Mouse (Mus musculus): ENCODE results near the gene G3bp1.

G3bp1 gene

GRCm38 (mm10) chr11:55464707-55465106 lies 4.8 kb upstream of the G3bp1 start:
- DNase-seq (ENCODE audit: low spot score in 2 of 2), result no peak

- DNase-seq (ENCODE audit: low spot score in 2 of 2), result no peak
Observed at GRCm38 (mm10) chr11:55465177-55465576, 4.3 kb upstream of the G3bp1 start.

- no peak for DNase-seq (ENCODE audit: low spot score in 2 of 2)
Observed at GRCm38 (mm10) chr11:55468012-55468411, 1.5 kb upstream of the G3bp1 start.

- peak in 1 of 2 experiments; percentile 53 for DNase-seq (ENCODE audit: low spot score in 2 of 2)
Observed at GRCm38 (mm10) chr11:55468611-55469047, 856 bp upstream of the G3bp1 start.

GRCm38 (mm10) chr11:55469923-55470691 lies 622 bp downstream of the G3bp1 start:
- DNase-seq (ENCODE audit: low spot score in 2 of 2), result peak in 1 of 2 experiments; percentile 60

- DNase-seq (ENCODE audit: low spot score in 2 of 2), result no peak
Observed at GRCm38 (mm10) chr11:55470761-55471160, 1.3 kb downstream of the G3bp1 start.

GRCm38 (mm10) chr11:55471467-55471866 lies 2.0 kb downstream of the G3bp1 start:
- DNase-seq (ENCODE audit: low spot score in 2 of 2), result no peak

GRCm38 (mm10) chr11:55473219-55473618 lies 3.7 kb downstream of the G3bp1 start:
- no peak for DNase-seq (ENCODE audit: low spot score in 2 of 2)

- DNase-seq (ENCODE audit: low spot score in 2 of 2), result no peak
Observed at GRCm38 (mm10) chr11:55485443-55485842, 16.0 kb downstream of the G3bp1 start.

- DNase-seq (ENCODE audit: low spot score in 2 of 2), result no peak
Observed at GRCm38 (mm10) chr11:55496158-55496557, 26.7 kb downstream of the G3bp1 start.

GRCm38 (mm10) chr11:55497885-55498284 lies 28.4 kb downstream of the G3bp1 start:
- peak; percentile 53 to 54 for DNase-seq (ENCODE audit: low spot score in 2 of 2)

GRCm38 (mm10) chr11:55501955-55502531 lies 32.6 kb downstream of the G3bp1 start:
- no peak for DNase-seq (ENCODE audit: low spot score in 2 of 2)

GRCm38 (mm10) chr11:55502886-55503285 lies 33.4 kb downstream of the G3bp1 start:
- DNase-seq (ENCODE audit: low spot score in 2 of 2), result no peak

GRCm38 (mm10) chr11:55505485-55505884 lies 36.0 kb downstream of the G3bp1 start:
- no peak for DNase-seq (ENCODE audit: low spot score in 2 of 2)

- DNase-seq (ENCODE audit: low spot score in 2 of 2), result no peak
Observed at GRCm38 (mm10) chr11:55511374-55511773, 41.9 kb downstream of the G3bp1 start.

GRCm38 (mm10) chr11:55517666-55518065 lies 48.2 kb downstream of the G3bp1 start:
- no peak for DNase-seq (ENCODE audit: low spot score in 2 of 2)

- DNase-seq (ENCODE audit: low spot score in 2 of 2), result peak; percentile 85 to 89
Observed at GRCm38 (mm10) chr11:55518806-55519674, 49.6 kb downstream of the G3bp1 start.

- no peak for DNase-seq (ENCODE audit: low spot score in 2 of 2)
Observed at GRCm38 (mm10) chr11:55530741-55531140, 61.3 kb downstream of the G3bp1 start.

- peak; percentile 85 to 86 for DNase-seq (ENCODE audit: low spot score in 2 of 2)
Observed at GRCm38 (mm10) chr11:55533378-55533777, 63.9 kb downstream of the G3bp1 start.

- DNase-seq (ENCODE audit: low spot score in 2 of 2), result no peak
Observed at GRCm38 (mm10) chr11:55534766-55535165, 65.3 kb downstream of the G3bp1 start.

- DNase-seq (ENCODE audit: low spot score in 2 of 2), result no peak
Observed at GRCm38 (mm10) chr11:55542128-55542527, 72.6 kb downstream of the G3bp1 start.

- no peak for DNase-seq (ENCODE audit: low spot score in 2 of 2)
Observed at GRCm38 (mm10) chr11:55542671-55543070, 73.2 kb downstream of the G3bp1 start.

All from right cerebral cortex, postnatal 10 days (tissue).